ENCODE assay signal across 10 mouse cellular contexts in genomic region chr5:128600072-128601021, GRCm38 (mm10). TPM values are rescaled to one million over a fixed set of nuclear protein-coding genes. Genes with fewer than 3 reads are reported as not detected.
A peak's percentile ranks its signal among the peaks of the same experiment; 100 is the strongest.
DNase-seq lines count a peak whose midpoint lies in the region; ATAC-seq lines count a peak whose summit lies in the region.
"Had no signal": no experiment of that assay in that cellular context is flagged by ENCODE, and none has a peak within 500 bp of the region (broad histone marks: within the 10 kb centered on the region; RNA-seq: fewer than 3 reads in every experiment).

TSS of gene Fzd10 (plus strand) at chr5:128600844.

- no peaks in the 10 kb centered on the region for H3K9me3 ChIP-seq in embryonic facial prominence, embryonic 14.5 days (ENCODE audit: control insufficient read depth, low read length)
- H3K9me3 ChIP-seq in intestine, embryonic 15.5 days = no peaks in the 10 kb centered on the region
- no peaks in the 10 kb centered on the region for H3K9me3 ChIP-seq in lung, embryonic 16.5 days (ENCODE audit: control insufficient read depth, low read length)

- H3K4me2 ChIP-seq in embryonic facial prominence, embryonic 14.5 days (ENCODE audit: low read depth, low read length) = peak within 1 kb of the TSS; percentile 93
- peak within 1 kb of the TSS; percentile 98 for H3K4me2 ChIP-seq in intestine, embryonic 15.5 days (replicated peaks)
- H3K4me2 ChIP-seq in lung, embryonic 16.5 days (ENCODE audit: low read depth, low read length) = peak within 1 kb of the TSS; percentile 99

- peak within 1 kb of the TSS; percentile 78 for H3K4me3 ChIP-seq in embryonic facial prominence, embryonic 14.5 days (ENCODE audit: low read depth, low read length)
- H3K4me3 ChIP-seq in intestine, embryonic 15.5 days (replicated peaks) = peak within 1 kb of the TSS; percentile 60
- H3K4me3 ChIP-seq in lung, embryonic 16.5 days (ENCODE audit: low read length) = peak within 1 kb of the TSS; percentile 71

- peak; percentile 46 for DNase-seq in gastrocnemius, postnatal 14 days
- no peak for DNase-seq in gastrocnemius, postnatal 25 days
- DNase-seq in Muller cell, postnatal 12 days (ENCODE audit: inconsistent ontology term) = peak; percentile 86
- peak; percentile 87 for DNase-seq in embryonic facial prominence, embryonic 14.5 days (ENCODE audit: low spot score)
- DNase-seq in retina, postnatal 1 day = peak; percentile 78
- DNase-seq in layer of hippocampus, adult 11-12 months (ENCODE audit: low spot score) = no peak

- peak within 1 kb of the TSS; percentile 89 for H3K27ac ChIP-seq in embryonic facial prominence, embryonic 14.5 days (replicated peaks; ENCODE audit: low read depth, low read length)
- H3K27ac ChIP-seq in intestine, embryonic 15.5 days = peak within 1 kb of the TSS; percentile 54; the same call in 1 of the 2 replicates
- H3K27ac ChIP-seq in lung, embryonic 16.5 days (ENCODE audit: low read length) = peak within 1 kb of the TSS; percentile 17

- H3K27me3 ChIP-seq in embryonic facial prominence, embryonic 14.5 days (replicated peaks; ENCODE audit: control insufficient read depth, insufficient read depth, low read length) = peaks cover 25% of the 10 kb centered on the region
- peaks cover 46% of the 10 kb centered on the region for H3K27me3 ChIP-seq in intestine, embryonic 15.5 days (replicated peaks)
- peaks cover 45% of the 10 kb centered on the region for H3K27me3 ChIP-seq in lung, embryonic 16.5 days (ENCODE audit: control insufficient read depth, insufficient read depth, low read depth, low read length)

- intact Hi-C loops in gastrocnemius, postnatal 14 days (cut with DNase I; ENCODE audit: low total_unique reads) = no loop called here

- no peaks in the 10 kb centered on the region for H3K36me3 ChIP-seq in embryonic facial prominence, embryonic 14.5 days (ENCODE audit: control insufficient read depth, insufficient read depth, low read length)
- H3K36me3 ChIP-seq in intestine, embryonic 15.5 days = no peaks in the 10 kb centered on the region
- H3K36me3 ChIP-seq in lung, embryonic 16.5 days (ENCODE audit: control insufficient read depth, insufficient read depth, low read length) = no peaks in the 10 kb centered on the region

- peak; percentile 56 for ATAC-seq in embryonic facial prominence, embryonic 14.5 days (ENCODE audit: low read depth)
- ATAC-seq in intestine, embryonic 15.5 days = peak; percentile 76
- ATAC-seq in lung, embryonic 16.5 days (ENCODE audit: low read depth) = peak; percentile 68

- under 1% methylated on average over 55 of the region's 73 CpGs for WGBS in embryonic facial prominence, embryonic 14.5 days
- under 1% methylated on average over 65 of the region's 73 CpGs for WGBS in intestine, embryonic 15.5 days
- under 1% methylated on average over 62 of the region's 73 CpGs for WGBS in lung, embryonic 16.5 days

- H3K4me1 ChIP-seq in embryonic facial prominence, embryonic 14.5 days (ENCODE audit: control insufficient read depth, insufficient read depth, low read length) = peaks cover 21% of the 10 kb centered on the region
- H3K4me1 ChIP-seq in intestine, embryonic 15.5 days (replicated peaks) = peaks cover 32% of the 10 kb centered on the region
- H3K4me1 ChIP-seq in lung, embryonic 16.5 days (replicated peaks; ENCODE audit: control insufficient read depth, insufficient read depth, low read length) = peaks cover 41% of the 10 kb centered on the region

- H3K9ac ChIP-seq in embryonic facial prominence, embryonic 14.5 days (ENCODE audit: low read depth, low read length) = peak within 1 kb of the TSS; percentile 83
- peak within 1 kb of the TSS; percentile 47 for H3K9ac ChIP-seq in intestine, embryonic 15.5 days
- H3K9ac ChIP-seq in lung, embryonic 16.5 days (ENCODE audit: low read length) = peak within 1 kb of the TSS; percentile 68

RNA-seq across cellular contexts. Expression of gene Fzd10, which starts in this region (rescaled TPM):
- total RNA-seq in gastrocnemius, postnatal 14 days (2021) = 1 to 10 TPM; 3.7 to 8.9 TPM
- 1 to 10 TPM; 3.3 to 4.2 TPM for total RNA-seq in gastrocnemius, postnatal 25 days (2021)
- polyA plus RNA-seq in embryonic facial prominence, embryonic 14.5 days (2014; fragmentation: Nextera tagmentation; extraction: Ambion mirVana) = 4.7 and 7.6 TPM in 2 replicates
- polyA plus RNA-seq in intestine, embryonic 15.5 days (2015; fragmentation: Nextera tagmentation; extraction: Ambion mirVana) = 0.90 and 1.0 TPM in 2 replicates
- polyA plus RNA-seq in lung, embryonic 16.5 days (2015; fragmentation: Nextera tagmentation; extraction: Ambion mirVana) = 0.79 and 0.82 TPM in 2 replicates
- total RNA-seq: hematopoietic stem cell, adult 5-6 weeks; MEL had no signal

Comparison
In these comparisons a context has a peak if more than half of its experiments do, and no peak if none do; other contexts are left out.
1. DNase-seq: peak in gastrocnemius, postnatal 14 days (single experiment), Muller cell, postnatal 12 days (single experiment), embryonic facial prominence, embryonic 14.5 days (single experiment) and retina, postnatal 1 day (single experiment); none in gastrocnemius, postnatal 25 days (single experiment) and layer of hippocampus, adult 11-12 months (single experiment).
2. Peak in ATAC-seq, H3K4me3 ChIP-seq, H3K27ac ChIP-seq, H3K9ac ChIP-seq and H3K4me2 ChIP-seq in lung, embryonic 16.5 days; RNA of the gene not detected or under 1 TPM.
3. H3K27ac ChIP-seq: peak in every context shown above with its lines; median percentile 89 in embryonic facial prominence, embryonic 14.5 days; 54 in intestine, embryonic 15.5 days; 17 in lung, embryonic 16.5 days.
4. Peak in every context shown above with its lines, with median percentiles within 50 percentile points of each other: ATAC-seq, H3K4me2 ChIP-seq, H3K4me3 ChIP-seq and H3K9ac ChIP-seq.